Mouse (Mus musculus) testis, postnatal 10 days (tissue): ENCODE results near the gene Crtc3.

Source experiments
- DNase-seq: peaks from one replicate; pipeline ENCODE4 v3.0.0; 2021; ENCODE audit warnings: low spot score

The Crtc3 gene

GRCm38 (mm10) chr7:80688556-80689220, at the start of gene Crtc3:
TSS of gene Crtc3 (minus strand) at chr7:80688877.
- peak; percentile 78 for DNase-seq

DNA sequence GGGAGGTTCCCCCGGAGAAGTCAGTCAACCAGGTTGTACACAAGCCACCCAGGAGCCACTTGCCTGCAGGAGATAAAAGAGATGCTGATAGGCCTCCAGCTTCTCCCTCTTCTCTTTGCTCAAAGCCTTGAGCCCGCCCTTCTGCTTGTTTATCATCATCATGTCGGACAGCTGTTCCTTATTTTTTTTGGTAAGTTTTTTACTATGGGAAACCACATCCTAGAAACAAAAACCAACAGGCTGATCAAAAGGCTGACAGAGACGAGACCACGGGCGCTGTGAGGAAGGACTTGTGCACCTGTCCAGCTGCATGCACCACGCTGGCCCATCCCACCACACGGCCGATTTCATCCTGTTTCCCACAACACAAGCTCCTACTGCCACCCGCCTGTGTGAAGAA, 47.5 kb upstream of the Crtc3 start:
- no peak for DNase-seq

DNA sequence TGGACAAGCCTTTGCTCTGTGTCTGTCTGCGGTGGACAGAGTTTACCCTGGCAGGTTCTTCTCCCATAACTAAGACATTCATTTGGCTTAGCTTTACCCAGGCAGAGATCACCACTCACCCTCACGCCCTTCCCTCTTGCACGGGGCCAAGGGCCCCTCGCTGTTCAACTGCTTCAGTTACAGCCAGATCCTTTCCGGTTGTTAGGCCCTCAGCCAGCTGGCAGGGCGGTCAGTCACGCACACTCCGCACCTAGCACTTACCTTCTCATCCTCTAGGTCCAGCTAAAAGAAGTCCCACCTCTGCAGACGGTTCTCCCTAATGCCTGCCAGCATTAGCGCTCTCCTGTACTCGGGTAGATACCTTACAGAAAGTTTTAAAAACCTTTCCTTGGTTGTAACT, 44.3 kb upstream of the Crtc3 start:
- DNase-seq: no peak

- peak; percentile 85 for DNase-seq
Observed at GRCm38 (mm10) chr7:80729662-80730061, 41.0 kb upstream of the Crtc3 start.

DNA sequence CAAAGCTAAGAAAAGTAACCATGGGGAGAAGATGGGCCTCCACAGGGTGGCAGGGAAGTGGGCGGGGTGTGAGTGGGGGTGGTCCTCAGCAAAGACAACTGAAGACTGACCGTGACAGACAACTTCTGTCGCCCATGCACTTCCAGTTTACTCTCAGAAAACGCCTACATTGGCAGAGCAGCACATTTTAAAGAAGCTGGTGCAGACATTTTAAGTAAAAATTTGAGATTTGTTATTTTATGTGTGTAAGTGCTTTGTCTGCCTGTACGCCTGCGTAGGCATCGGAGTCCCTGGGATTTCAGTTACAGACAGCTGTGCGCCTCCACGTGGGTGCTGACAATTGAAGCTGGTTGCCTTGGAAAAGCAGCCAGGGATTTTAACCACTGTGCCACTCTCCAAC, 32.4 kb upstream of the Crtc3 start:
- no peak for DNase-seq

DNA sequence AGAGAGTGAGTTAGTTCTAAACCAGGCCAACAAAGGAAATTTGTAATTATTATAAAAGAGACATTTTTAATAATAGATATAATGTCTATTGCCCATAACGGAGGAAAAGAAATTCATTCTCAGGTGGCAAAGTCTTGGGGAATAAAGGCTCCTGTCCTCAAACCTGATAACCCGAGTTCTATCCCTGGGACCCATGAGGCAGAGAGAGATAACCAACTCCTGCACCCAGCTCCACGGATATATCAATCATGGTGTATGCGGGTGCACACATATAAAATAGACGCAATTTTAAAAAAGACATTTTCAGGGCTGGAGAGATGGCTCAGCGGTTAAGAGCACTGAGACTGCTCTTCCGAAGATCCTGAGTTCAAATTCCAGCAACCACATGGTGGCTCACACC, 30.9 kb upstream of the Crtc3 start:
- no peak for DNase-seq

DNA sequence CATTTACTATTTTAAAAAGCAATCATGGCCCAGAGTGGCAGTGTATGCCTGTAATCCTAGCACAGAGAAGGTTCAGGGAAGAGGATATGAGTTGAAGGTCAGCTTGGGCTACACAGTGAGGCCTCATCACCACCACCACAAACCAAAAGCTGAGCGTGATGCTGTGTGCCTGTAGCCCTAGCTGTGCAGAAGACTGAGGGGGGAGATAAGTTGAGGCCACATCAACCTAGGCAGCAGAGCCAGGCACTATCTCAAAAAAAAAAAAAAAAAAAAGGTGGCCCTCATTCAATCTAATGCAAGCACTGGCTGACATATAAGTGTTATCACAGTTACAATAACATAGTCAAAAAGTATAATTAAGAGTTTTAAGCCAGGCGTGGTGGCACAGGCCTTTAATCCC, 30.4 kb upstream of the Crtc3 start:
- no peak for DNase-seq

DNA sequence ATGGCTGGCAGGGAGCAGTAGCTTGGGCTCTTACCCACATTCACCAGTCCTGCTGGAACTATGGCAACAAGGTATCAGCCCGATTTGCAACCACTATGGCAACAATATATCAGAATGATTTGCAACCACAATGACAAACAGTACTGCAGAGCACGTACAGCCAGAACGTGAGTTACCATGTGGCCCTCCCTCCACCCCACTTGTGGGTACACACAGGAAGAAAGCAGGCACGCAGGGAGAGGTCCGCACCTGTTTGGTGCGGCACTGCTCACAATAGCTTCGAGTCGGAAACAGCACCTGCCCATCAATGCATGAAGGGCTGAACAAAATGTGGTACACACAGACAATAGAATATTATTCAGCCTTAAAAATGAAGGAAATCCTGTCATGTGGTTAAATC, 29.8 kb upstream of the Crtc3 start:
- no peak for DNase-seq

DNA sequence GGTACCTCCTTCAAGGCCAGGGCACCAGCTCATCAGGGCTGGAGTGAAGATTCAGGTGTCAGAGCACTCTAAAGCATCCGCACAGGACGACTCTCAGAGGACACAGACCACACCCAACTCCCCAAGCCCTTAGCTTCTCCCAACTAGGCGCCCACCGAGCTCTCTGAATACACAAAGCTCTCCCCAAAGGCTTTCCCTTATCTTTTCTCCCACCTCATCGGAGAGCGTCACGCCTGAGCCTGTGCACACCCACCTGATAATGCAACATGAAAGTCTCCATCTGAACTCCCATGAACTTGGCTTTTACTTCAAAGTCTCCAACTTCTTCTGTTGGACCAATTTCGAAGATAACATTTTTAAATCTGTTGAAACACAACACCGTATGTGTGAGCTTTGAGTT, 28.1 kb upstream of the Crtc3 start:
- no peak for DNase-seq

- DNase-seq: no peak
Observed at GRCm38 (mm10) chr7:80715306-80715705, 26.6 kb upstream of the Crtc3 start.

DNA sequence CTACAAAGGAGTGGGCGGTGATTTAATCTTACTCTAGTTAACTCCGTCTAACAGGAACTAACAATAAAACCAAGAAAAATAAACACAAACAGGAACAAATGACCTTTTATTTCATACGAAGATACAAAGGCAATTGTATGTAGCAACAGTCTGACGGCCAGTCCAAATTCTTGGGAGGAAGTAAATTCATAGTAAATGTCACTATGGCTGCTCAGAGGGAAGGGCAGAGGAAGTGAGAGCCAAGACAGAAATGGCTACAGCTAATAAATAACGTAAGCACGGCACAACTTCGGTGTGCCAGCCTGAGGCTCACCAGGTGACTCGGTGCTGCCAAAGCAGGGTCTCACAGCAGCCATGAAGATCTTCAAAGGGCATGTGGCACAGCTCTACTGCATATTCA, 22.8 kb upstream of the Crtc3 start:
- no peak for DNase-seq

DNA sequence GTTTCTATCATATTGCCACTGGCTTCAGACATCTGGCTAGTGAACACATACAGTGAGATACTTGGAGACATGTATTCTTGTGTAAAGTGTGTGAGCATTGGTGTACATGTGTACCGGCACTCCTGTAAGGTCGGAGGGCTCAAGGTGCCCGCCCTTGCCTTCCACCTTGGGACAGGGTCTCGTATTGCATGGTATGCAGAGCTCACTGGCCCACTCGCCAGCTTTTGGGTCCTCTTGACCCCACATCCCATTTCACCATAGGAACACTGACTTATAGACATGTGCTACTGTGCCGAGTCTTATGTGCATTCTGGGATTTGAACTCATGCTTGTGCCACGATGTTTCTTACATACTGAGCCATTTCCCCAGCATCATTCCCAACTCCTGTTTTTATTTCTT, 21.7 kb upstream of the Crtc3 start:
- no peak for DNase-seq

- no peak for DNase-seq
Observed at GRCm38 (mm10) chr7:80704066-80704465, 15.4 kb upstream of the Crtc3 start.

DNA sequence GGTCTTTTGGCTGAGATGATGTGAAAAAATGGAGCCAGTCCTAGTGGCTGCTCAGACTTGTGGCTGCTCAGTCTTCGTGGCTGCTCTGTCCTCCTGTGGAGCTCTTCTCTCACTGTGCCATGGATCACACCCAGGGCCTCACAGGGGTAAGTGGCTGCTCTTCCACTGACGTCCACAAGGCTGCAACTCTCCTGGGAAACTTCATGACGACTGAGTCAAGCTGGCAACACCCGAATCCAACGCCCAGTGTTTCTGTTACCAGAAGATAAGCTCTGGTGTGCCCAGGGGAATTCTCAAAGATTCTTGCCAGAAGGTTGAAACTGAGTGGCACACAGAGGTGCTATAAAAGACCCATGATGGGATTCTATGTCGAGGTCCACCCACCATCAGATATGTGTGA, 13.8 kb upstream of the Crtc3 start:
- DNase-seq: no peak

- no peak for DNase-seq
Observed at GRCm38 (mm10) chr7:80699709-80700108, 11.0 kb upstream of the Crtc3 start.

DNA sequence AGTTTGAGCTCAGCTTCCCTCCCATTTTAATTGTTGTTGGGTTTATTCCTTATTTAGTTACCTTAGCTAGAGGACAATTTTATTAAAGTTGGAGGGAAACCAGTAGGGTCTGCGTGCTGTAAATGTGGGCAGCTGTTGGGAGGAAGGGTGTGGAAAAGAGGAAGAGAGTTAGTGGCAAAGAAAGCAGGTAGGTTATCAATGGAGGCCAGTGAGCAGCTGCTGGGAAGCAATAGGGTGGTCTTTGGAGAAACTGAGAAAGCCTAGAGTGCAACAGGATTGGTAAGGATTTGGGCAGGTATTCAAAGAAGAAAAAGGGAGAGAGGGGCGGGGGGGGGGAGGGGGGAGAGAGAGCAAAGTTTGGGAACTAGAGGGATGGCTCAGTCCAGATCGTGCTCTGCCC, 10.3 kb upstream of the Crtc3 start:
- DNase-seq: no peak

DNA sequence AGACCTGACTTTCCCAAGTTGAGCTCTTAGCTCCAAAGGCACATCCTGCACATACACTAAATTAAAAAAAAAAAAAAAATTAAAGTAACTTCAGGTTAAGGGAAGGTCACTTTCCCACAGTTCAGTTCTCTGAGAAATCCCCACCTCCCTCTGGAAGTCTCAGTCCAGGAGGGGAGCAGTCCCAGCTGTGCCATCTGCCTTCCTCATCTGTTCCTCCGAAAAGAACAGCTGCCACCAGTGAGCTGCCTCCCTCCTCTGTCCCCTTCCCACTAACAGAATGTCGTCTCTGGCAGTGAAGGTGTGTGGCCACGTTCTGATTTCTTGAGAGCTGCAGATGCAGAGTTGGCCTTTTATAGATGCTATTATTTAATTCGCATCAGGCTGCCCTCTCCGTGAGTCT, 9.2 kb upstream of the Crtc3 start:
- no peak for DNase-seq

DNA sequence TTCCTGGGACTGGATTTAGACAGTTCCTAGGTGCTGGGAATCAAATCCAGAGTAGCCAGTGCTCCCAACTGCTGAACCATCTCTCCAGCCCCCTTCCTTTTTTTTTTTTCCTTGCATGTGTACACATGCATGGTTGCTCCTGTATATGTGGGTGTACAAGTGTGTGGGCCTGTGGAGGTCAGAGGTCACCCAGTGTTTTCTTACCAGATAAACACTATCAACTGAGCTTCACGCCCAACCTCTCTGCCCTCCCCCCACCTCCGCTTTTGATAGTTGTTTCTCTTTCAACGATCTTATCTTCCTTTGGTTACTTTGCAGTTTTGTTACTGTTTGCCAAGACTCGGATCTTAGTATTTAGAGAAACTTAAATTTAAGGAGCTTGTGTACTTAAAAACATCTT, 8.2 kb upstream of the Crtc3 start:
- no peak for DNase-seq

- no peak for DNase-seq
Observed at GRCm38 (mm10) chr7:80696334-80696733, 7.7 kb upstream of the Crtc3 start.

GRCm38 (mm10) chr7:80692472-80692871, 3.8 kb upstream of the Crtc3 start:
- DNase-seq: no peak

GRCm38 (mm10) chr7:80691131-80691530, 2.5 kb upstream of the Crtc3 start:
- no peak for DNase-seq

GRCm38 (mm10) chr7:80689221-80689591, 529 bp upstream of the Crtc3 start:
- no peak for DNase-seq

GRCm38 (mm10) chr7:80687721-80688555, 739 bp downstream of the Crtc3 start:
- DNase-seq: peak; percentile 75

DNA sequence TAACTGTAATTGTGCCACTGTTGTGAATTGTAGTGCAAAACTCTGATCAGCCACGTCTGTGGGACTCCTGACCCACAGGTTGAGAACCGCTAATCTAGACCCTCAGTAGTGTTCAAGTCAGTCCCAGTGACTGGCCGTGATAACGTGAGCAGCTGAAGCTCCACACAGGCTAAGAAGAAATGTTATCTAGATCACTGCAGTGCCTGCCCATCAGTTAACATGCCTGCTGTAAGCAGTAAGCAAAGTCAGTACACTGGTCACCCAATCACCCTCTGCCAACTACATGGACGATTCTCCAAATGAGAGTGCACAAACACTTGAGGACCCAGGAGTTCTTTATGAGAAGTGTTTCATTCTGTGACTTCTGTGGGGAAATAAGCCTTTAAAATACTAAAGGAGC, 3.0 kb downstream of the Crtc3 start:
- DNase-seq: no peak
